Mouse (Mus musculus): ENCODE results near the gene Cdon. TPM values are rescaled to one million over a fixed set of nuclear protein-coding genes. Genes with fewer than 3 reads are reported as not detected.

The Cdon gene
- 1.9 and 2.4 TPM in 2 replicates for polyA plus RNA-seq (2015; fragmentation: Nextera tagmentation; extraction: Ambion mirVana)

- peak within 1 kb of the TSS; percentile 91 for H3K4me2 ChIP-seq (replicated peaks; ENCODE audit: low read depth)
- H3K4me3 ChIP-seq (ENCODE audit: low read depth, low read length) = peak within 1 kb of the TSS; percentile 83
- under 1% methylated on average over 76 of the region's 97 CpGs for WGBS
- peak within 1 kb of the TSS; percentile 89 for H3K27ac ChIP-seq (ENCODE audit: low read depth, low read length)
- peaks cover 3% of the 10 kb centered on the region; the same call in 1 of the 2 replicates for H3K4me1 ChIP-seq (replicated peaks; ENCODE audit: control insufficient read depth, insufficient read depth, low read length)
- H3K36me3 ChIP-seq (ENCODE audit: control insufficient read depth, insufficient read depth) = no peaks in the 10 kb centered on the region
- no peaks in the 10 kb centered on the region for H3K9me3 ChIP-seq (ENCODE audit: control insufficient read depth)
- H3K9ac ChIP-seq (ENCODE audit: low read depth, low read length) = peak within 1 kb of the TSS; percentile 65
- no peak for TF ChIP-seq CTCF (IDR thresholded peaks at IDR 0.05; ENCODE audit: low read depth)
- peak; percentile 99 for ATAC-seq
- H3K27me3 ChIP-seq (replicated peaks; ENCODE audit: control insufficient read depth, insufficient read depth, low read length) = no peaks in the 10 kb centered on the region
Measured at GRCm38 (mm10) chr9:35420805-35421719, at the start of gene Cdon. Gene Cdon, plus strand, starts transcription at chr9:35421128.

GRCm38 (mm10) chr9:35372324-35373101, 48.4 kb upstream of the Cdon start:
- no peak overlapping the region for H3K9ac ChIP-seq (ENCODE audit: low read depth, low read length)
- H3K4me1 ChIP-seq (replicated peaks; ENCODE audit: control insufficient read depth, insufficient read depth, low read length) = no peaks in the 10 kb centered on the region
- H3K27ac ChIP-seq (ENCODE audit: low read depth, low read length) = no peak overlapping the region
- no peak for TF ChIP-seq CTCF (IDR thresholded peaks at IDR 0.05; ENCODE audit: low read depth)
- no peaks in the 10 kb centered on the region for H3K27me3 ChIP-seq (replicated peaks; ENCODE audit: control insufficient read depth, insufficient read depth, low read length)
- no peak overlapping the region for H3K4me2 ChIP-seq (replicated peaks; ENCODE audit: low read depth)
- H3K9me3 ChIP-seq (ENCODE audit: control insufficient read depth) = no peaks in the 10 kb centered on the region
- 69% methylated on average over 9 of the region's 9 CpGs for WGBS
- H3K36me3 ChIP-seq (ENCODE audit: control insufficient read depth, insufficient read depth) = no peaks in the 10 kb centered on the region
- H3K4me3 ChIP-seq (ENCODE audit: low read depth, low read length) = no peak overlapping the region
- no peak for ATAC-seq

- Histone ChIP-seq H3K4me3 (ENCODE audit: low read depth, low read length) (no peak overlapping the region), H3K9me3 (ENCODE audit: control insufficient read depth) (no peaks in the 10 kb centered on the region), H3K4me1 (replicated peaks; ENCODE audit: control insufficient read depth, insufficient read depth, low read length) (no peaks in the 10 kb centered on the region), H3K36me3 (ENCODE audit: control insufficient read depth, insufficient read depth) (no peaks in the 10 kb centered on the region), H3K4me2 (replicated peaks; ENCODE audit: low read depth) (no peak overlapping the region), H3K27ac (ENCODE audit: low read depth, low read length) (no peak overlapping the region), H3K9ac (ENCODE audit: low read depth, low read length) (no peak overlapping the region), H3K27me3 (replicated peaks; ENCODE audit: control insufficient read depth, insufficient read depth, low read length) (no peaks in the 10 kb centered on the region)
- no peak for ATAC-seq
- no peak for TF ChIP-seq CTCF (IDR thresholded peaks at IDR 0.05; ENCODE audit: low read depth)
- 50% methylated on average over 2 of the region's 2 CpGs for WGBS
Measured at GRCm38 (mm10) chr9:35377916-35378315, 43.0 kb upstream of the Cdon start.

GRCm38 (mm10) chr9:35378991-35379390, 41.9 kb upstream of the Cdon start:
- 72% methylated on average over 3 of the region's 3 CpGs for WGBS
- Histone ChIP-seq H3K4me2 (replicated peaks; ENCODE audit: low read depth) (no peak overlapping the region), H3K9ac (ENCODE audit: low read depth, low read length) (no peak overlapping the region), H3K4me1 (replicated peaks; ENCODE audit: control insufficient read depth, insufficient read depth, low read length) (no peaks in the 10 kb centered on the region), H3K27me3 (replicated peaks; ENCODE audit: control insufficient read depth, insufficient read depth, low read length) (no peaks in the 10 kb centered on the region), H3K4me3 (ENCODE audit: low read depth, low read length) (no peak overlapping the region), H3K36me3 (ENCODE audit: control insufficient read depth, insufficient read depth) (no peaks in the 10 kb centered on the region), H3K27ac (ENCODE audit: low read depth, low read length) (no peak overlapping the region), H3K9me3 (ENCODE audit: control insufficient read depth) (no peaks in the 10 kb centered on the region)
- TF ChIP-seq CTCF (IDR thresholded peaks at IDR 0.05; ENCODE audit: low read depth) = no peak
- no peak for ATAC-seq

- Histone ChIP-seq H3K27ac (ENCODE audit: low read depth, low read length) (no peak overlapping the region), H3K9me3 (ENCODE audit: control insufficient read depth) (no peaks in the 10 kb centered on the region), H3K36me3 (ENCODE audit: control insufficient read depth, insufficient read depth) (no peaks in the 10 kb centered on the region), H3K27me3 (replicated peaks; ENCODE audit: control insufficient read depth, insufficient read depth, low read length) (no peaks in the 10 kb centered on the region), H3K4me3 (ENCODE audit: low read depth, low read length) (no peak overlapping the region), H3K9ac (ENCODE audit: low read depth, low read length) (no peak overlapping the region), H3K4me1 (replicated peaks; ENCODE audit: control insufficient read depth, insufficient read depth, low read length) (no peaks in the 10 kb centered on the region), H3K4me2 (replicated peaks; ENCODE audit: low read depth) (no peak overlapping the region)
- no peak for TF ChIP-seq CTCF (IDR thresholded peaks at IDR 0.05; ENCODE audit: low read depth)
- no peak for ATAC-seq
- WGBS = 66% methylated on average over 7 of the region's 7 CpGs
Measured at GRCm38 (mm10) chr9:35399896-35400295, 21.0 kb upstream of the Cdon start.

GRCm38 (mm10) chr9:35400398-35400797, 20.5 kb upstream of the Cdon start:
- no peaks in the 10 kb centered on the region for H3K27me3 ChIP-seq (replicated peaks; ENCODE audit: control insufficient read depth, insufficient read depth, low read length)
- TF ChIP-seq CTCF (IDR thresholded peaks at IDR 0.05; ENCODE audit: low read depth) = no peak
- H3K4me2 ChIP-seq (replicated peaks; ENCODE audit: low read depth) = 0 out of 2 replicates have a peak overlapping the region, but pooled peaks have one; percentile 7
- ATAC-seq = no peak
- no peak overlapping the region for H3K9ac ChIP-seq (ENCODE audit: low read depth, low read length)
- H3K9me3 ChIP-seq (ENCODE audit: control insufficient read depth) = no peaks in the 10 kb centered on the region
- no peak overlapping the region for H3K27ac ChIP-seq (ENCODE audit: low read depth, low read length)
- no peak overlapping the region for H3K4me3 ChIP-seq (ENCODE audit: low read depth, low read length)
- H3K36me3 ChIP-seq (ENCODE audit: control insufficient read depth, insufficient read depth) = no peaks in the 10 kb centered on the region
- no peaks in the 10 kb centered on the region for H3K4me1 ChIP-seq (replicated peaks; ENCODE audit: control insufficient read depth, insufficient read depth, low read length)
- WGBS = 23% methylated on average over 7 of the region's 7 CpGs
